Mouse (Mus musculus): Measurements from ENCODE around the gene Chrdl2.

Chrdl2 gene

GRCm38 (mm10) chr7:99982256-99983242, 23.4 kb upstream of the Chrdl2 start:
- peak; percentile 75 to 84 for DNase-seq (ENCODE audit: low spot score in 2 of 2)

GRCm38 (mm10) chr7:99988725-99989124, 17.2 kb upstream of the Chrdl2 start:
- DNase-seq (ENCODE audit: low spot score in 2 of 2) = peak; percentile 80 to 89

GRCm38 (mm10) chr7:99989844-99990760, 15.9 kb upstream of the Chrdl2 start:
- no peak for DNase-seq (ENCODE audit: low spot score in 2 of 2)

- no peak for DNase-seq (ENCODE audit: low spot score in 2 of 2)
Observed at GRCm38 (mm10) chr7:99990990-99991707, 14.8 kb upstream of the Chrdl2 start.

- no peak for DNase-seq (ENCODE audit: low spot score in 2 of 2)
Observed at GRCm38 (mm10) chr7:99993159-99993558, 12.8 kb upstream of the Chrdl2 start.

GRCm38 (mm10) chr7:99995186-99995585, 10.8 kb upstream of the Chrdl2 start:
- no peak for DNase-seq (ENCODE audit: low spot score in 2 of 2)

- DNase-seq (ENCODE audit: low spot score in 2 of 2) = no peak
Observed at GRCm38 (mm10) chr7:99998668-99999067, 7.3 kb upstream of the Chrdl2 start.

GRCm38 (mm10) chr7:100003781-100004180, 2.2 kb upstream of the Chrdl2 start:
- no peak for DNase-seq (ENCODE audit: low spot score in 2 of 2)

- DNase-seq (ENCODE audit: low spot score in 2 of 2) = no peak
Observed at GRCm38 (mm10) chr7:100006411-100006810, 439 bp downstream of the Chrdl2 start.

- DNase-seq (ENCODE audit: low spot score in 2 of 2) = no peak
Observed at GRCm38 (mm10) chr7:100008765-100009164, 2.8 kb downstream of the Chrdl2 start.

GRCm38 (mm10) chr7:100009640-100010039, 3.7 kb downstream of the Chrdl2 start:
- peak; percentile 48 to 58 for DNase-seq (ENCODE audit: low spot score in 2 of 2)

GRCm38 (mm10) chr7:100010711-100011110, 4.7 kb downstream of the Chrdl2 start:
- no peak for DNase-seq (ENCODE audit: low spot score in 2 of 2)

- DNase-seq (ENCODE audit: low spot score in 2 of 2) = no peak
Observed at GRCm38 (mm10) chr7:100012085-100012484, 6.1 kb downstream of the Chrdl2 start.

GRCm38 (mm10) chr7:100012515-100012914, 6.5 kb downstream of the Chrdl2 start:
- no peak for DNase-seq (ENCODE audit: low spot score in 2 of 2)

- DNase-seq (ENCODE audit: low spot score in 2 of 2) = no peak
Observed at GRCm38 (mm10) chr7:100014123-100014600, 8.2 kb downstream of the Chrdl2 start.

- no peak for DNase-seq (ENCODE audit: low spot score in 2 of 2)
Observed at GRCm38 (mm10) chr7:100017056-100017455, 11.1 kb downstream of the Chrdl2 start.

GRCm38 (mm10) chr7:100027353-100027752, 21.4 kb downstream of the Chrdl2 start:
- DNase-seq (ENCODE audit: low spot score in 2 of 2) = no peak

- no peak for DNase-seq (ENCODE audit: low spot score in 2 of 2)
Observed at GRCm38 (mm10) chr7:100029307-100029706, 23.3 kb downstream of the Chrdl2 start.

- DNase-seq (ENCODE audit: low spot score in 2 of 2) = peak in 1 of 2 experiments; percentile 27
Observed at GRCm38 (mm10) chr7:100030996-100031749, 25.2 kb downstream of the Chrdl2 start.

- no peak for DNase-seq (ENCODE audit: low spot score in 2 of 2)
Observed at GRCm38 (mm10) chr7:100033672-100034071, 27.7 kb downstream of the Chrdl2 start.

All from right cerebral cortex, postnatal 10 days (tissue).